Mouse (Mus musculus): ENCODE measurements around the gene Zc3h12a.
A peak's percentile ranks its signal among the peaks of the same experiment; 100 is the strongest.

Zc3h12a gene

GRCm38 (mm10) chr4:125105354-125105753 is 22.3 kb downstream of the Zc3h12a start:
- DNase-seq, result no peak

GRCm38 (mm10) chr4:125101334-125101733 is 26.3 kb downstream of the Zc3h12a start:
- no peak for DNase-seq

- peak; percentile 52 for DNase-seq
Measured at GRCm38 (mm10) chr4:125099458-125099857, 28.2 kb downstream of the Zc3h12a start.

- DNase-seq, result no peak
Measured at GRCm38 (mm10) chr4:125097412-125097811, 30.2 kb downstream of the Zc3h12a start.

GRCm38 (mm10) chr4:125096066-125096465 is 31.6 kb downstream of the Zc3h12a start:
- DNase-seq, result no peak

- no peak for DNase-seq
Measured at GRCm38 (mm10) chr4:125093031-125093430, 34.6 kb downstream of the Zc3h12a start.

GRCm38 (mm10) chr4:125085346-125085841 is 42.2 kb downstream of the Zc3h12a start:
- DNase-seq, result peak; percentile 80

GRCm38 (mm10) chr4:125084403-125085345 is 43.0 kb downstream of the Zc3h12a start, which contains the start of gene Meaf6:
Meaf6 (plus strand) TSS chr4:125085134.
- DNase-seq, result peak; percentile 91

- no peak for DNase-seq
Measured at GRCm38 (mm10) chr4:125078698-125079097, 48.9 kb downstream of the Zc3h12a start.

- DNase-seq, result no peak
Measured at GRCm38 (mm10) chr4:125077700-125078099, 49.9 kb downstream of the Zc3h12a start.
